Mouse (Mus musculus) C2C12 (cell line): ENCODE results near the gene Nrxn1.

Experiments used
- CEBPB ChIP-seq: IDR thresholded peaks from one replicate; pipeline ENCODE4 v1.6.1; 2011; ENCODE audit warnings: low read depth, mild to moderate bottlenecking, control low read depth, moderate library complexity
- CTCF ChIP-seq: IDR thresholded peaks from one replicate; pipeline ENCODE4 v1.5.1; 2011; ENCODE audit not compliant: control insufficient read depth, insufficient read depth, insufficient read length
- MAX ChIP-seq: IDR thresholded peaks from one replicate; pipeline ENCODE4 v1.6.1; 2011; ENCODE audit warnings: mild to moderate bottlenecking, control low read depth
- MYOD1 ChIP-seq: IDR thresholded peaks from one replicate; pipeline ENCODE4 v1.6.1; 2011; ENCODE audit warnings: low read depth; ENCODE audit not compliant: control insufficient read depth, insufficient read length
- MYOG ChIP-seq: IDR thresholded peaks from one replicate; pipeline ENCODE4 v1.6.1; 2011; ENCODE audit not compliant: control insufficient read depth, insufficient read length; ENCODE audit errors: extremely low read depth
- USF1 ChIP-seq: IDR thresholded peaks from one replicate; pipeline ENCODE4 v1.6.1; 2011; ENCODE audit warnings: low read depth, mild to moderate bottlenecking, control low read depth, moderate library complexity

DNA sequence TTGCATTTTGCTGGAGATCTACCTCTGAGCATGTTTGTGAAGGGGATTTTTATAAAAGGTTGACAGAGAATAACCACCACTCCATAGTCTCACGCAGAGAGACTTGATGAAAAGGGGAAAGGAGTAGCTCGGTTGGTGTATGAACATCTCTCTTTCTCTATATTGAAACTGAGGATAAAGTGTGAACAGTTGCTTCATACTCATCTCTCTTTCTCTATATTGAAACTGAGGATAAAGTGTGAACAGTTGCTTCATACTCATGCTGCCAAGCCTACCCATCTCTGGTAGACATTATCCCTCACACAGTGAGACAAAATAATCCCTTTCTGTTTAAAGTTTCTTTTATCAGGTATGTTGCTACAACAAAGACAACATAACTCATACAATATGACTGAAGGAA lies 854.4 kb downstream of the Nrxn1 start:
- TF ChIP-seq CTCF, result no peak
- no peak for TF ChIP-seq USF1
- no peak for TF ChIP-seq CEBPB
- TF ChIP-seq MYOG, result no peak
- TF ChIP-seq MAX, result no peak
- no peak for TF ChIP-seq MYOD1
